Mouse (Mus musculus) megakaryocyte-erythroid progenitor cell, adult 5 weeks (primary cell): ENCODE measurements around the gene Npw. TPM values are rescaled to one million over a fixed set of nuclear protein-coding genes. Genes with fewer than 3 reads are reported as not detected.

Source experiments
- polyA plus RNA-seq: library from polyadenylated mRNA; stranded (reverse); fragments of >175 nt; gene quantifications from 2 replicates; pipeline ENCODE4 v1.2.3, GENCODE M21; 2012

The Npw gene
- 1.1 and 1.8 TPM in 2 replicates for polyA plus RNA-seq

GRCm38 (mm10) chr17:24658017-24658758 is at the start of gene Npw:
Npw (minus strand) TSS chr17:24658457.

GRCm38 (mm10) chr17:24706982-24707800 is 48.9 kb upstream of the Npw start, which contains the start of gene Tbl3:
Tbl3 (minus strand) TSS chr17:24707660.

GRCm38 (mm10) chr17:24696011-24696697 is 37.9 kb upstream of the Npw start, which contains the start of the genes Gfer and Noxo1:
Gfer (minus strand) TSS chr17:24696156.
Noxo1 (plus strand) TSS chr17:24696234.

DNA sequence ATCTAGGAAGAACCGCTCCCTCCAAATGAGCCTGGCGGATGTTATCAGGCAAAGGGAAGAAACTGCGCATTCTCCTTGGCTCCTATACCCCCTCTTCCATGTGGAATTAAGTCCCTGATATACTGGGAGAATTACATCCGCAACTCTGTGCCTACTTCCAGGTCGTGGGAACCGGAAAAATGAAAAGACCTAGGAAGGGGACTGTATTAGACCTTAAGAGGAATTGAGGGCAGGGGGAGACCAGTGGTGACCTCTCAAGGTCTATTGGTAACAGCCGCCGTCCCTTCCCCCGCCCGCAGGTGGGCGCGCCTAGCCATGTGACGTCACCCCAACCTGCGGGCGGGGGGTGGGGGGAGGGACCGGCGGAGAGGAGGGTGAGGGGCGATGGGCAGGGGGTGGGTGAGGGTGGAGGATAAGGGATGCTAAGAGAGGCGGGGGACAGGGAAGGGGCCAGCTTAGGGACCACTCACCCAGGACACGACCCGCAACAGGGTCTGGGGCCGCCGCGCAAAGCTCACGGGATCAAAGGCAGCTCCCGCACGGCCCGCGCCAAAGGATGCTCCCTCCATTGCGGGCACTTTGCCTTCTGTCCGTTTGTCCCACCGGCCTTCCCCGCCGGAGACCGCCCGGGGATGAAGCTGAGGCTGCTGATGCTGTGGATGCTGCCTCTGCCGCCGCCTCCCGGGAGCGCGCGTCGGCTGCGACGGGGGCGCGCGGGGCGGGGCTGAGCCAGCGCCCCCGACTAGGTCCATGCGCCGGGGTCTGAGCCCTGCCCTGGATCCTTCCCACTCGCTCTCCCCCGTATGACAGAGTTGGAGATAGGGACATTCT is 31.2 kb upstream of the Npw start, which contains the start of gene Syngr3:
TSS of gene Syngr3 (minus strand) at position 705 of the 831 bp plus-strand sequence.

GRCm38 (mm10) chr17:24669545-24670245 is 11.4 kb upstream of the Npw start, which contains the start of gene Zfp598:
Zfp598 (plus strand) TSS chr17:24669687.

DNA sequence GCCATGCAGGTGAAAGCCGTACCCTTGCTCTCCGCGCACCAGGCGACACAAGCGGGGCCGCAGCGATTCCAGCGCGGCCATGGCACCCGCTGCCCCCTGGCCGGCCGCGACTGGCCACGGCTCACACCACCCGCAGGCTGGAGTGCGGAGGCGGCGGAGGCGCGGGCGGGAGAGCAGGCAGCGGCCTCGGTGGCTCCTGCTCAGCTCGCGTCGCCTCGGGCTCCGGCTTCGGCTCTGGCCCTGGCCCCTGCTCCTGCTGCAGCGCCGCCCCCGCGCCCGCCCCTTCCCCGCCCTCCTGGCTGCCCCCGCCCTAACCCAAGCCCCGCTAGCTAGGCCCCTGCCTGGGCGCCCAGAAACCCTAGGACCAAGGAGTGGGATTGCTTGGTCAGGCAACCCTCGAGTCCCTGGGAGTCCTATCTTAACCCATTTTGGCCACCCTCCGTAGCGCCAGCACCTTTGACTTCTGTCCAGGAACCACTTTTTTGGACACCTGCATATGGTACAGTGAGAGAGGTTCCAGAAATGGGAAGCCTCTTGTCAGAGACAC is 8.1 kb downstream of the Npw start, which contains the start of gene Slc9a3r2:
TSS of gene Slc9a3r2 (minus strand) at position 258 of the 547 bp plus-strand sequence.

DNA sequence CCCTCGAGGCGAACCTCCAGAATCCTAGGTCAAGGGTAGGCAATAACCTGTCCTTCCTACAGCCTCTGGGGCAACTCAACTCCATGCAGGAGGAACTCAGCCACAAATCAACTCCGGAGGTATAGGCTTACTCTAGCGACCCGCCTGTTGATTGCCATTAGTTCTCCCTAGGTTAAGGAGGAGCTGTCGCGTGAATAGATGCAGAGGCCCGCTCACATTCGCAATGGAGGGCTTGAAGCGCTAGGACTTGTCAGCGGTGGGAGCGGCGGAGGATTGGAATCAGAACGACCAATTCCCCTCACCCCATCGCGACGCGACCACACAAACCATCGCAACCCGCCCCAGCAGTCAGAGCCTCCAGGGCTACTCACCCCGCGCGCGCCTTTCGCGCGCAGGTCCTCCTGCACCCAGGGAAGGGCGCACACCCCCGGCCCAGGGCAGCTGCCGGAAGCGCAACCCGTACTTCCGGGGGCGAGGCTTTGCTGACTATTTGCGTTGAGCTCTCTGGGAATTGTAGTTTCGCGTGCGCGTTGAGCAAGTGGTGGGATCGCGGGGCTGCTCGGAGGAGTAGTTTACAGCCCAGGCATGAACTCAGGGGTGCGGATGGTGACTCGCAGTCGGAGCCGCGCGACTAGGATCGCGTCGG is 26.0 kb downstream of the Npw start, which contains the start of the genes Tsc2 and Nthl1:
TSS of gene Tsc2 (minus strand) at position 464 of the 646 bp plus-strand sequence.
TSS of gene Nthl1 (plus strand) at position 514 of the 646 bp plus-strand sequence.

Other genes starting within 250 kb of the Npw start
- gene Rnps1, start 243.9 kb downstream of the Npw start, polyA plus RNA-seq = 380 and 417 TPM in 2 replicates
- gene Eci1, start 231.8 kb downstream of the Npw start, polyA plus RNA-seq = 60.8 and 65.3 TPM in 2 replicates
- gene Dnase1l2, start 215.4 kb downstream of the Npw start, polyA plus RNA-seq = 0.14 and 0.30 TPM in 2 replicates
- 22.1 and 25.5 TPM in 2 replicates for gene E4f1, start 188.1 kb downstream of the Npw start, polyA plus RNA-seq
- gene Pgp, start 188.1 kb downstream of the Npw start, polyA plus RNA-seq = 40.9 and 49.4 TPM in 2 replicates
- 0.47 TPM in 1 of 2 replicates, not detected in the other for gene Bricd5, start 184.6 kb downstream of the Npw start, polyA plus RNA-seq
- gene Mlst8, start 179.4 kb downstream of the Npw start, polyA plus RNA-seq = 11.5 and 13.6 TPM in 2 replicates
- 0.09 TPM in 2 replicates for gene Caskin1, start 169.9 kb downstream of the Npw start, polyA plus RNA-seq
- 245 and 258 TPM in 2 replicates for gene Traf7, start 130.5 kb downstream of the Npw start, polyA plus RNA-seq
- gene Rab26, start 124.2 kb downstream of the Npw start, polyA plus RNA-seq = 0.11 and 0.31 TPM in 2 replicates
- 8.2 and 11.0 TPM in 2 replicates for gene Pkd1, start 108.6 kb downstream of the Npw start, polyA plus RNA-seq
- gene Tsc2, start 25.8 kb downstream of the Npw start, polyA plus RNA-seq = 54.9 and 75.1 TPM in 2 replicates
- gene Nthl1, start 25.8 kb downstream of the Npw start, polyA plus RNA-seq = 13.1 and 14.7 TPM in 2 replicates
- gene Slc9a3r2, start 8.1 kb downstream of the Npw start, polyA plus RNA-seq = 6.3 and 8.8 TPM in 2 replicates
- 115 and 133 TPM in 2 replicates for gene Zfp598, start 11.2 kb upstream of the Npw start, polyA plus RNA-seq
- gene Syngr3, start 31.5 kb upstream of the Npw start, polyA plus RNA-seq = 0.09 and 0.17 TPM in 2 replicates
- 83.1 and 98.4 TPM in 2 replicates for gene Gfer, start 37.7 kb upstream of the Npw start, polyA plus RNA-seq
- gene Noxo1, start 37.8 kb upstream of the Npw start, polyA plus RNA-seq = 1.4 and 1.9 TPM in 2 replicates
- 27.5 and 29.5 TPM in 2 replicates for gene Tbl3, start 49.2 kb upstream of the Npw start, polyA plus RNA-seq
- gene Rnf151, start 59.6 kb upstream of the Npw start, polyA plus RNA-seq = 0.10 and 0.29 TPM in 2 replicates
- 3,004 and 3,175 TPM in 2 replicates for gene Rps2, start 59.7 kb upstream of the Npw start, polyA plus RNA-seq
- gene Ndufb10, start 66.0 kb upstream of the Npw start, polyA plus RNA-seq = 406 and 479 TPM in 2 replicates
- gene Rpl3l, start 69.4 kb upstream of the Npw start, polyA plus RNA-seq = 0.62 and 0.84 TPM in 2 replicates
- 41.5 and 68.8 TPM in 2 replicates for gene Msrb1, start 78.2 kb upstream of the Npw start, polyA plus RNA-seq
- 0.26 and 0.34 TPM in 2 replicates for gene Hs3st6, start 94.5 kb upstream of the Npw start, polyA plus RNA-seq
- not detected in 2 replicates for gene Meiob, start 145.8 kb upstream of the Npw start, polyA plus RNA-seq
- 23.5 and 28.8 TPM in 2 replicates for gene Hagh, start 181.7 kb upstream of the Npw start, polyA plus RNA-seq
- gene Fahd1, start 191.9 kb upstream of the Npw start, polyA plus RNA-seq = 4.0 and 4.1 TPM in 2 replicates
- 0.05 and 0.10 TPM in 2 replicates for gene Igfals, start 207.5 kb upstream of the Npw start, polyA plus RNA-seq
- 90.9 and 102 TPM in 2 replicates for gene Nubp2, start 227.9 kb upstream of the Npw start, polyA plus RNA-seq
- gene Spsb3, start 228.2 kb upstream of the Npw start, polyA plus RNA-seq = 36.2 and 37.4 TPM in 2 replicates
- 16.0 and 16.9 TPM in 2 replicates for gene Eme2, start 236.6 kb upstream of the Npw start, polyA plus RNA-seq
- gene Mrps34, start 236.7 kb upstream of the Npw start, polyA plus RNA-seq = 84.7 and 84.8 TPM in 2 replicates
- 19.9 and 26.0 TPM in 2 replicates for gene Nme3, start 238.0 kb upstream of the Npw start, polyA plus RNA-seq